Mouse (Mus musculus): ENCODE data around the gene Tbpl1.

The Tbpl1 gene

GRCm38 (mm10) chr10:22731272-22732093, at the start of gene Tbpl1:
TSS of gene Tbpl1 (minus strand) at chr10:22731938.
- DNase-seq (ENCODE audit: low spot score in 2 of 2) = peak; percentile 90

GRCm38 (mm10) chr10:22781466-22781865, 49.7 kb upstream of the Tbpl1 start:
- no peak for DNase-seq (ENCODE audit: low spot score in 2 of 2)

DNA sequence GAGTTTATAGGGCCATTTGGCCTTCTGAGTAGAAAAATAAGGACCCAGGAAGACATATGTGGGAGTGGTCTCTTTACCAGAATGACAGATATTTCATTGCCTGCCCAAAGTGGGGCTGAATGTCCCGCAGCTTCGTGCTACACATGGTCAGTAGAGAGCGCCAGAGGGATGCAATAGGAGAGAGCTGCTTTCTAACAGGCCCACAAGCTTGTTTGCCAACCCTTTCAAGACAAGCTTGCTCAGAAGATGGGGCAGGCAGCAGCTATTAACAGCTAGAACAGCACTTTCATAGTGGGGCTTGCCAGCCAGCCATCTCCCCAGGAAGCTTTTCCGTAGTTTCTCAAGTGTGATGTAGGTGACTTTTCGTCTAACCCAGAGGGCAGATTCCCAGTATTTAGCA, 46.2 kb upstream of the Tbpl1 start:
- DNase-seq (ENCODE audit: low spot score in 2 of 2) = peak in 1 of 2 experiments; percentile 11

- peak in 1 of 2 experiments; percentile 60 for DNase-seq (ENCODE audit: low spot score in 2 of 2)
Measured at GRCm38 (mm10) chr10:22776007-22776698, 44.4 kb upstream of the Tbpl1 start.

DNA sequence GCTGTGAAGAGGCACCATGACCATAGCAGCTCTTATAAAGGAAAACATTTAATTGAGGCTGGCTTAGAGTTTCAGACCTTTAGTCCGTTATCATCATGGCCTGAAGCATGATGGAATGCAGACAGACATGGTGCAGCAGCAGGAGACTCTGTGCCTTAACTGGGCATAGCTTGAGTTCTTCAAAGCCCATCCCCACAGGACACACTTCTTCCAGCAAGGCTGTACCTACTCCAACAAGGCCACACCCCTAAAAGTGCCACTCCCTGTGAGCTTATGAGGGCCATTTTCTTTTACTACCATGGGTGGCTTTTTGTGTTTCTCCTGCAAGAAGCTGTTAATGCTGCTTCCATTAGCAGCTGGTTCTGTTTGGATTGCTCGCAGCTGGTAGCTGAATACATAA, 43.7 kb upstream of the Tbpl1 start:
- DNase-seq (ENCODE audit: low spot score in 2 of 2) = no peak

DNA sequence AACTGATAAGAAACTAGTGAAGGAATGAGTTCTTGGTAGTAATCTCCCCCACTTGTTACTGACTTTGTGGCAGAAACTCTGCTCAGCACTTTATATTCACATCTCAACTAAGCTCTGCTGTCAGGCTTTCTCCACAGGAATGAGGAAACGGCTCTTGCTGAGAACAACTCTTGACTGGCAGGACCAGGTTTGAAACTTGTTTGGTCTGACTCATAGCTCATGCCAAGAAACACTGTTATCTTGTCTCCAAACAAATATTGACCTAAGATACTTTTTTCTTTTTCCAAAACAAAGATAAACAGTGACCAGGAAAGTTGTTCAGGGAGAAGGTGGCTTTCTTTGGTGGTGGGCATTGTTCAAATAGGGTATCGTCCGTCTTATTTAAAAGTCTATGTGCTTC, 42.9 kb upstream of the Tbpl1 start:
- DNase-seq (ENCODE audit: low spot score in 2 of 2) = no peak

DNA sequence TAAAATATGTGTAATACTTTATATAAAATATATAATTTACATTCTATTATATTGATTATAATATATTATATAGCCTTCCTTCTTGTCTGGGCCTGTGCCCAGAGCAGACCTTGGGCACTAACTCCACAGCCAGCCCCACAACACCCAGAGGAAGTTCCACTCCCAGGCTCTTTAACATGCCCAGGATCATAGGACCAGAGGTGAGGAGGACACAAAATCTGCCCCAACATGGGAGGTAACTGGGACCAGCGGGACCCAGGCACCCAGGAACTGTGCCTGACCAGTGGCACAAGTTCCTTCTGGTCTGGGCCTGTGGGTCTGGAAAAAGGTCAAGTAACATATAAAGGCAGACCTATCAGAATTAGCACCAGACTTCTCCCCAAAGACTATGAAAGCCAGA, 22.5 kb upstream of the Tbpl1 start:
- DNase-seq (ENCODE audit: low spot score in 2 of 2) = no peak

- DNase-seq (ENCODE audit: low spot score in 2 of 2) = no peak
Measured at GRCm38 (mm10) chr10:22751175-22751682, 19.5 kb upstream of the Tbpl1 start.

- peak in 1 of 2 experiments; percentile 23 for DNase-seq (ENCODE audit: low spot score in 2 of 2)
Measured at GRCm38 (mm10) chr10:22746334-22747322, 14.9 kb upstream of the Tbpl1 start.

DNA sequence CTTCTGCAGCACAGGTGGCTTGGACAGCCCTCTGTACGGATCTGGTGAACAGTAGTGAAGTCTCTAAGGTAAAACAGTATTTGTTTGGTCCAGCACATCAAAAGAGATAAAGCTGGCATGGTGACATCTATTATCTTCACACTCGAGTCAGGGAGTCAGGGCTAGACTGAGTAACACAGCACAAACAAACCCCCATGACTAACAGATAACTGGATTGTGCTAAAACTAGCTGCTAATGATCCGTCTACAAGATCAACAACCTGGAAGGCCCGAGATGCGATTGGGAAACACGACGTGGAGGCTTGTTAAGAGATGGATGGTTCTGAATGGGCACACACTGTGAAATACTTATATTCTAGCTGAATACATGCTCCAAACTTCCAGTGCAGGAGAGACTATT, 14.2 kb upstream of the Tbpl1 start:
- no peak for DNase-seq (ENCODE audit: low spot score in 2 of 2)

GRCm38 (mm10) chr10:22732181-22732580, 443 bp upstream of the Tbpl1 start:
- no peak for DNase-seq (ENCODE audit: low spot score in 2 of 2)

DNA sequence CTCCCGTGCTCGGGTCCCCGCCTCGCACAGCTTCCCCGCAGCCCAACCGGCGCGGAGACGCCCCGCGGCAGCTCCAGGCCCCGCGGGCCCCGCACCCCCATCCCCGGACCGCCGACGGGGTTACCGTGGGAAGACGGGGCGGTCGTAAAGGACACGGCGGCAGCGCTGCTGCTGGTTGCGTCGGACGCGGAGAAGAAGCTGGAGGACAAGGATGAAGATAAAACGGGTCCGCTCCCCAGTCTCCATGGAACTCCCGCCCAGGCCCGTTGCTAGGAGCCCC, 806 bp downstream of the Tbpl1 start:
- no peak for DNase-seq (ENCODE audit: low spot score in 2 of 2)

DNA sequence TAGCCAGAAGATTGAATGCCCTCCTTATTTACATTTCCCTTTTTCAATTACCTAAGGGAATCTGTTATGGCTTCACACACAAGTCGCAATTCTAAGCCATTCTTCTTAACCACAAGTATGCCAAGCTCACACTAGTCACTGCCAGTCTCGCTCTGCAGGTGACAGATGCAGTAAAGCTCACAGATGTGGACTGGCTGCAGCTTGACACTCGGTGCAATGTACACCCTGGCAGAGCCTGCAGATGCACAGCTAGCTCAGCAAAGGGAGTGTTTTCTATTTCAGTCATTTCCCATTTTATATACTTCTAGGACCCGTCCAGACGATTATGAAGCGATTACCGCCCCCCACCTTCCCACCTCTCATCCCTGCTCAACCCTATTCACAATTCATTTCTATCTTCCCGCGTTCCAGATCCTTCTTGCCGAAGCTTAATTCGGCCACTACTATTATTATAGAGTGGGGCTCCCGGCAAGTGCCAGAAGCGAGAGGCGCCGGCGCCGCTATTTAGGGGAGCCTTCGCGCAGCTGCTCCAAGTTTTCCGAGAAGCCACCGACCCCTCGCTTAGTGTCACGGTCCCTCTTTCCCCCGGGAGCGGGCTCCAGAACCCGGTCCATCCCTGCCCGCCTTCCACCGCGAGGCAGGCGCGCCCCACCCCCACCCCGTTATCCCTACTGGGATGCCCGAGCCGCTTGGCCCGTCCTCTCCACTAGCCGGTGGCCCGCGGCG, 1.3 kb downstream of the Tbpl1 start:
- no peak for DNase-seq (ENCODE audit: low spot score in 2 of 2)

- no peak for DNase-seq (ENCODE audit: low spot score in 2 of 2)
Measured at GRCm38 (mm10) chr10:22728257-22728656, 3.5 kb downstream of the Tbpl1 start.

- DNase-seq (ENCODE audit: low spot score in 2 of 2) = no peak
Measured at GRCm38 (mm10) chr10:22726295-22726694, 5.4 kb downstream of the Tbpl1 start.

GRCm38 (mm10) chr10:22725166-22725565, 6.6 kb downstream of the Tbpl1 start:
- DNase-seq (ENCODE audit: low spot score in 2 of 2) = no peak

DNA sequence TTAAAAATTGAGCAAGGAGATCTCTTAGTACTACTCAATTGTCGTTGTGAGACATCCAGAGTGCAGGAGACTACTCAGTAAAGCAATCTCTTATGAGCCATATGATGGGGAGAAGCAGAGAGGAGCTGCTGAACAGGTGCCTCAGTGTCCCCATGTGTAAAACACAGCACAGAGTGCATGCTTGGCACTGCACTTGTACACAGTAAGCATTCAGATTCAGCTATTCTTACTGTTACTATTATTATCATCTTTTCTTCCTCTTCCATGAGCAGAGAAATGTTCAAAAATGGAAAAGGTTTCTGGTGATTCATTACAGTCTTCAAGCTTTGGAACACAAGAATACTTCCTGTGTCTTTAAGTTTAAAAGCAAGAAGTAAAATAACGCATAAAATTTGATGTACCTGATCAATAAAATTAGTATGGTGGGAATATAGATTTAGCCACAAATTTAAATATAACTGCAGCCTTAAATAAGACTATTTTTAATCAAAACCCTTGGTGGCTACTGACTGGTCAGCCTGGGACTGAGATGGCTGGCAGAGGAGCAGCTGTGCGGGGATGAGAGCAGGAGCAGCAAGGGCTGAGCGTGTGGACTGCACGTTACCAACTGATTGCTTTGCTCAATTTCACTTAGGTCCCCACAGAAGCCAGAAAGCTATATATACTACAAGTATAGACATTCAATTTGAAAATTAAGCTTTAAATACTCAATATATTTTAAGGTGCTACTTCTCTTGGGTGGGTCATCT, 10.8 kb downstream of the Tbpl1 start:
- no peak for DNase-seq (ENCODE audit: low spot score in 2 of 2)

GRCm38 (mm10) chr10:22718475-22718874, 13.3 kb downstream of the Tbpl1 start:
- DNase-seq (ENCODE audit: low spot score in 2 of 2) = no peak

DNA sequence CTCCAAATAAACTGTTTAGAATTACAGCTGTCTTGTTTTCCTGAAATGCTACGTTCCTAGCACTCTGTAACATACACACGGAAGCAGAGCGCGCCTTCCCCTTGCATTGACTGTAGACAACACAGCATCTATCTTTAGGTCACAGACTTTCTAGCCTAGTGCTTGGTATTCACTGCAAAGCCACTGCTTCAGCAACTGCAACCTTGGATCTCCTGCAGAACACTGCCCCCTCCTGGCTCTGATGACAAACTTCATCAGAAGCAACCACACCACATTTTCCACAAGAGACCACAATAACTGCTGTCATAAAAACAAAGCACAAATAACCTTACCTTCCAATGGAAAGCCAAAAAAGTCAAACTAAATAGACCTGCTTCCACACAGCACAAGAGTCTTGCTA, 17.2 kb downstream of the Tbpl1 start:
- DNase-seq (ENCODE audit: low spot score in 2 of 2) = no peak

- DNase-seq (ENCODE audit: low spot score in 2 of 2) = no peak
Measured at GRCm38 (mm10) chr10:22712955-22713354, 18.8 kb downstream of the Tbpl1 start.
